Mouse (Mus musculus) heart, embryonic 12.5 days (tissue): ENCODE results near the gene Elp6. TPM values are rescaled to one million over a fixed set of nuclear protein-coding genes. Genes with fewer than 3 reads are reported as not detected.

Experiments used
- ATAC-seq: fragments of 200-750 bp; cut with Nextera tagmentation; 2 replicates; pipeline ENCODE4 v1.8.0; 2017; ENCODE audit warnings: moderate TSS enrichment, moderate library complexity; ENCODE audit not compliant: insufficient number of reproducible peaks, low FRiP score
- H3K27ac ChIP-seq: fragments of 300-500 bp; sonication (generic); 2 replicates; pipeline ENCODE4 v1.5.1; 2016; ENCODE audit warnings: mild to moderate bottlenecking, moderate library complexity; ENCODE audit not compliant: poor library complexity, severe bottlenecking
- H3K27me3 ChIP-seq: fragments of 300-500 bp; sonication (generic); replicated peaks from 2 replicates; pipeline ENCODE4 v1.6.1; 2016; ENCODE audit warnings: mild to moderate bottlenecking, moderate library complexity
- H3K36me3 ChIP-seq: fragments of 300-500 bp; sonication (generic); 2 replicates; pipeline ENCODE4 v1.6.1; 2016; ENCODE audit warnings: mild to moderate bottlenecking, moderate library complexity
- H3K4me1 ChIP-seq: fragments of 300-500 bp; sonication (generic); replicated peaks from 2 replicates; pipeline ENCODE4 v1.6.1; 2016; ENCODE audit warnings: mild to moderate bottlenecking
- H3K4me2 ChIP-seq: fragments of 300-500 bp; sonication (generic); 2 replicates; pipeline ENCODE4 v1.6.1; 2016; ENCODE audit warnings: mild to moderate bottlenecking, moderate library complexity
- H3K4me3 ChIP-seq: fragments of 300-500 bp; sonication (generic); 2 replicates; pipeline ENCODE4 v1.5.1; 2016; ENCODE audit warnings: mild to moderate bottlenecking
- H3K9ac ChIP-seq: fragments of 300-500 bp; sonication (generic); 2 replicates; pipeline ENCODE4 v1.6.1; 2016; ENCODE audit warnings: mild to moderate bottlenecking, moderate library complexity
- H3K9me3 ChIP-seq: fragments of 300-500 bp; sonication (generic); replicated peaks from 2 replicates; pipeline ENCODE4 v1.6.1; 2016; ENCODE audit warnings: mild to moderate bottlenecking, moderate library complexity
- WGBS: fragments of 180-500 bp; shearing (Covaris S2); methylation state at CpG from one replicate; pipeline ENCODE4 v1.1.7; 2016; 5-methylcytosine and 5-hydroxymethylcytosine counted together
- polyA plus RNA-seq: library from polyadenylated mRNA; unstranded; fragments of >200 nt; fragmentation: Nextera tagmentation; extraction: Ambion mirVana; gene quantifications from 2 replicates; pipeline ENCODE4 v1.2.1, GENCODE M21; 2016

Gene Elp6
- polyA plus RNA-seq: 13.8 and 15.3 TPM in 2 replicates

- Histone ChIP-seq H3K36me3 (peaks cover 5% of the 10 kb centered on the region), H3K4me3 (peak within 1 kb of the TSS; percentile 61), H3K27me3 (no peaks in the 10 kb centered on the region), H3K27ac (peak within 1 kb of the TSS; percentile 90), H3K9me3 (peaks cover 16% of the 10 kb centered on the region), H3K4me1 (peaks cover 6% of the 10 kb centered on the region), H3K4me2 (peak within 1 kb of the TSS; percentile 76), H3K9ac (peak within 1 kb of the TSS; percentile 75)
- WGBS: under 1% methylated on average over 46 of the region's 46 CpGs
- ATAC-seq: peak; percentile 97
Observed at GRCm38 (mm10) chr9:110304969-110305651, at the start of gene Elp6. Gene Elp6, plus strand, starts transcription at chr9:110305173.

GRCm38 (mm10) chr9:110255407-110256019 lies 49.5 kb upstream of the Elp6 start:
- no peaks in the 10 kb centered on the region for H3K36me3 ChIP-seq
- no peak for ATAC-seq

DNA sequence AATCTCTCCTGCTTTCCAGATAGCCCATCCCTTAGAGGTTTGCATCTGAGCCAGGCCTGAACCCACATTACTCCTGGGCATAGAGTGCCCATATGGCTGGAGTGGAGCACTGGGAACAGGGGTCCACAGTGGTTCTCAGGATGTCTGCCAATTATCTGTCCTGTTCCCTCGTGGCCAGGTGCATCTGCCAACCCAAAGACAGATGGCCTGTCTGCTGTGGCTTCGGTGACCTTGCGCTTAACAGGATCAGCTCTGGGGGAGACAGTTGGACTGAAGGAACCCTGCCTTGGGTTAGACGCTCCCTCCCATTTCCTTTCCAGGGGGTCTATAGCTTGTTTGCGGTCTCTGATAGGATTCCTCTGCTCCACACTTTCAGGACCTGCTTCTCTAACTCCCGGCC lies 46.3 kb upstream of the Elp6 start:
- H3K4me3 ChIP-seq: no peak overlapping the region
- no peak overlapping the region for H3K27ac ChIP-seq
- H3K4me1 ChIP-seq: no peaks in the 10 kb centered on the region
- H3K9ac ChIP-seq: no peak overlapping the region
- no peaks in the 10 kb centered on the region; the same call in 1 of the 2 replicates for H3K9me3 ChIP-seq
- 74% methylated on average over 6 of the region's 6 CpGs for WGBS
- no peak for ATAC-seq
- no peaks in the 10 kb centered on the region for H3K36me3 ChIP-seq
- H3K4me2 ChIP-seq: no peak overlapping the region
- 0 out of 2 replicates have a peak, but pooled peaks cover 5% of the 10 kb centered on the region for H3K27me3 ChIP-seq

More at GRCm38 (mm10) chr9:110255407-110256019, 49.5 kb upstream of the Elp6 start:
- H3K4me3 ChIP-seq: no peak overlapping the region
- no peak overlapping the region for H3K4me2 ChIP-seq
- H3K27ac ChIP-seq: no peak overlapping the region
- no peaks in the 10 kb centered on the region for H3K27me3 ChIP-seq
- no peak overlapping the region for H3K9ac ChIP-seq
- H3K4me1 ChIP-seq: no peaks in the 10 kb centered on the region
- WGBS: 80% methylated on average over 15 of the region's 15 CpGs
- no peaks in the 10 kb centered on the region; the same call in 1 of the 2 replicates for H3K9me3 ChIP-seq

DNA sequence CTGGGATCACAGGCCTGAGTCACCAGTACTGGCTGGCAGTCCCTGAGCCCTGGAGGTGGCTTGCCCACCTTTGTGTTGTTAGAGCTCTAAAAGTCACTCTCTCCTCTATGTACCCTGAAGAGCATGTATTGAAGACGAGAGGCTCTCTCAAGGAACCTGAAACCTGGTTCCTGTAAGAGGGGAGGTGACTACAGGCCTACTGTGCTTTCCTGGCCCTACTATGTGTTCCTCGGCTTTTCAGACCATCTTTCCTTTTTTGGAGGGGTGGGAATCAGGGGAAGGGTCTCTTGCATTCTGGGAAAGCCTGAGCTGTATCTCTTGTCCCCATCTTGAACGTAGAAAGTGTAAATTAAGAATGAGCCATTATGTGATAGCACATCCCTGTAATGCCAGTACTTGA lies 45.9 kb upstream of the Elp6 start:
- ATAC-seq: no peak
- 72% methylated on average over 3 of the region's 3 CpGs for WGBS
- H3K9me3 ChIP-seq: no peaks in the 10 kb centered on the region; the same call in 1 of the 2 replicates

GRCm38 (mm10) chr9:110263181-110263580 lies 41.8 kb upstream of the Elp6 start:
- WGBS: 88% methylated on average over 8 of the region's 8 CpGs
- Histone ChIP-seq H3K27me3 (0 out of 2 replicates have a peak, but pooled peaks cover 5% of the 10 kb centered on the region), H3K4me2 (no peak overlapping the region)

More for the DNA sequence above, 45.9 kb upstream of the Elp6 start:
- Histone ChIP-seq H3K4me1 (no peaks in the 10 kb centered on the region), H3K4me3 (no peak overlapping the region), H3K36me3 (no peaks in the 10 kb centered on the region), H3K9ac (no peak overlapping the region), H3K27ac (no peak overlapping the region), H3K27me3 (0 out of 2 replicates have a peak, but pooled peaks cover 5% of the 10 kb centered on the region), H3K4me2 (no peak overlapping the region)

GRCm38 (mm10) chr9:110264991-110265390 lies 40.0 kb upstream of the Elp6 start:
- no peak for ATAC-seq
- Histone ChIP-seq H3K36me3 (no peaks in the 10 kb centered on the region), H3K4me2 (no peak overlapping the region), H3K4me1 (no peaks in the 10 kb centered on the region), H3K27ac (no peak overlapping the region), H3K4me3 (no peak overlapping the region), H3K9me3 (no peaks in the 10 kb centered on the region; the same call in 1 of the 2 replicates), H3K27me3 (0 out of 2 replicates have a peak, but pooled peaks cover 5% of the 10 kb centered on the region), H3K9ac (no peak overlapping the region)
- 83% methylated on average over 9 of the region's 9 CpGs for WGBS

More at GRCm38 (mm10) chr9:110263181-110263580, 41.8 kb upstream of the Elp6 start:
- Histone ChIP-seq H3K4me1 (no peaks in the 10 kb centered on the region), H3K4me3 (no peak overlapping the region), H3K36me3 (no peaks in the 10 kb centered on the region), H3K9me3 (no peaks in the 10 kb centered on the region; the same call in 1 of the 2 replicates), H3K9ac (no peak overlapping the region), H3K27ac (no peak overlapping the region)
- no peak for ATAC-seq

DNA sequence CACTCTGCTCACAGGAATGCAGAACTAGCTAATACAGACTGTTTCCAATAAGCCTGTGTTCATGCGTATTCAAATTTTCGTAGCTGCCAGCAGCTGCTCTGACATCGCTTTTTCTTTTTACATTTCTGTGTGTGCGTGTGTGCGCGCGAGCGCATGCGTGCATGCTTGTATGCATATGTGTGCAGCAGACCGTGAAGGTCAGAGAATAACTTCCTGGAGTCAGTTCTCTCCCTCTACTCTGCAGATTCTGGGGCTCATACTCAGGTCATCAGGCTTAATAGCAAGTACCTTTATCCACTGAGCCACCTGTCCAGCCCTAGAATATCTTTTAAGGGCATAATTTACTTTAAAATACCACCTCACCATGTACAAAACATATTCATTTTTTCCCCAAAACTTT lies 36.6 kb upstream of the Elp6 start:
- Histone ChIP-seq H3K4me2 (no peak overlapping the region), H3K4me3 (no peak overlapping the region), H3K9me3 (no peaks in the 10 kb centered on the region), H3K9ac (no peak overlapping the region), H3K36me3 (no peaks in the 10 kb centered on the region), H3K27me3 (no peaks in the 10 kb centered on the region), H3K27ac (no peak overlapping the region), H3K4me1 (no peaks in the 10 kb centered on the region)
- ATAC-seq: no peak
- 87% methylated on average over 10 of the region's 10 CpGs for WGBS

- H3K4me1 ChIP-seq: no peaks in the 10 kb centered on the region
- ATAC-seq: no peak
- H3K36me3 ChIP-seq: no peaks in the 10 kb centered on the region
- no peaks in the 10 kb centered on the region for H3K27me3 ChIP-seq
- no peak overlapping the region for H3K4me2 ChIP-seq
- H3K4me3 ChIP-seq: no peak overlapping the region
- no peak overlapping the region for H3K9ac ChIP-seq
- 76% methylated on average over 3 of the region's 3 CpGs for WGBS
- H3K9me3 ChIP-seq: no peaks in the 10 kb centered on the region
- no peak overlapping the region for H3K27ac ChIP-seq
Observed at GRCm38 (mm10) chr9:110272330-110272729, 32.6 kb upstream of the Elp6 start.

DNA sequence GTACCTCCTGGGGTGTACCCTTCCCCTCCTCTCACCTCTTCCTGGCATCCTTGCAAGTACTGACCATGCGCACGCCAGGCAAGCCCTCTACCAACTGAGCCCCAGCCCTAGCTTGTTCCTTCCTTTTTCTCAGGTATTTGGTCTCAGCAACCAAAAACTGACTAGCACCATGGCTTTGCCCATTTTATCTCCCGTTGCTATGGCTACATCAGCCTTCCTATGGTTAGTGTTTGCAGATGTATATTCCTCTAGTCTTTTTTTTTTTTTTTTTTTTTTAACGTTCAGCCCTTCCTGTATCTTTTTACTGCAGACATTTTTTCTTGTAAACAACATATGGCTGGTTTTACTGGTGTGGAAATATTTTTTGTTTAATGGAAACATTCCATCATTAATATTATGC lies 31.5 kb upstream of the Elp6 start:
- no peak for ATAC-seq
- no peaks in the 10 kb centered on the region for H3K9me3 ChIP-seq
- H3K9ac ChIP-seq: no peak overlapping the region
- no peaks in the 10 kb centered on the region for H3K4me1 ChIP-seq
- H3K4me2 ChIP-seq: no peak overlapping the region
- no peaks in the 10 kb centered on the region for H3K36me3 ChIP-seq
- no peaks in the 10 kb centered on the region for H3K27me3 ChIP-seq
- no peak overlapping the region for H3K27ac ChIP-seq
- WGBS: 68% methylated on average over 4 of the region's 4 CpGs
- no peak overlapping the region for H3K4me3 ChIP-seq

- H3K9ac ChIP-seq: no peak overlapping the region
- no peak for ATAC-seq
- no peak overlapping the region for H3K4me3 ChIP-seq
- H3K27ac ChIP-seq: no peak overlapping the region
- H3K4me1 ChIP-seq: no peaks in the 10 kb centered on the region
- no peaks in the 10 kb centered on the region for H3K27me3 ChIP-seq
- no peak overlapping the region for H3K4me2 ChIP-seq
- WGBS: 65% methylated on average over 5 of the region's 5 CpGs
- H3K36me3 ChIP-seq: no peaks in the 10 kb centered on the region
- H3K9me3 ChIP-seq: no peaks in the 10 kb centered on the region
Observed at GRCm38 (mm10) chr9:110275882-110276281, 29.1 kb upstream of the Elp6 start.

DNA sequence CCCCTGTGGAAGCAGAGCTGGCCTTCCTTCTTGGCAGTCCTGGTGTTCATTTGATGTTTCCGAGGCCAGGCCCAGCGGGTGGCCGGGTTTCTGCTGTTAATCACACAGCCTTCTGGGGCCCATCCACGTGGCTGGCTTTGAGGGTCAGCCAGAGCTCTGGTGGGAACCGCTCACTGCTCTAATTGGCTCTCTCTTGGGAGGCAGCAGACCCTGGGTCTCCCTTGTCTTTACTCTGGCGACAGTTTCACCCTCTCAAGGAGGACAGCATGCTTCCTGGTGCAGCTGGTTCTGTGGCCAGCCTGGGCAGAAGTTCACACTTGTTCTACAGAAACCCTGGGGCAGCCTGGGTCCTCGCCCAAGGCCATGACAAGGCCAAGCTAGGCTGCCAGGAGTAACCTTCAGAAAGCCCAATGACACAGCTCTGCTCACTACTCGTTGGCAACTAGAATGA lies 27.5 kb upstream of the Elp6 start:
- H3K9ac ChIP-seq: no peak overlapping the region
- no peak for ATAC-seq
- H3K9me3 ChIP-seq: no peaks in the 10 kb centered on the region
- H3K36me3 ChIP-seq: no peaks in the 10 kb centered on the region
- no peak overlapping the region for H3K27ac ChIP-seq
- no peak overlapping the region for H3K4me3 ChIP-seq
- H3K27me3 ChIP-seq: no peaks in the 10 kb centered on the region
- H3K4me2 ChIP-seq: no peak overlapping the region
- no peaks in the 10 kb centered on the region for H3K4me1 ChIP-seq
- 44% methylated on average over 8 of the region's 8 CpGs for WGBS
